Mouse (Mus musculus) Patski (cell line): ENCODE data around the gene E130208F15Rik. TPM values are rescaled to one million over a fixed set of nuclear protein-coding genes. Genes with fewer than 3 reads are reported as not detected.

ENCODE experiments used
- ATAC-seq: fragments of 100-300 bp; one replicate; pipeline ENCODE4 v1.8.0; 2021
- CTCF ChIA-PET: fragments of 350-600 bp; sonication (Branson Sonifier 250); formaldehyde crosslinking; loops from one replicate; lab custom pipeline; 2022; ENCODE audit warnings: inconsistent platforms; lab: Charles Lee
- POLR2A ChIA-PET: fragments of 350-600 bp; sonication (Branson Sonifier 250); formaldehyde crosslinking; loops from one replicate; lab custom pipeline; 2022; ENCODE audit warnings: antibody characterized with exemption, inconsistent platforms; lab: Charles Lee
- DNase-seq: peaks from one replicate; pipeline ENCODE4 v3.0.0-alpha.2; 2011; ENCODE audit warnings: low read depth, low spot score
- H3K27me3 ChIP-seq: fragments of 371-371 bp; one replicate; pipeline ENCODE4 v1.5.1; 2021
- CTCF ChIP-seq: fragments of 100-300 bp; IDR thresholded peaks from one replicate; pipeline ENCODE4 v1.5.1; 2021
- in situ Hi-C: fragments of 300-500 bp; cut with MboI; formaldehyde crosslinking; loops from 3 replicates; pipeline ENCODE4 v1.11.1; 2018; ENCODE audit warnings: low pct_unique_long_range_greater_than_20kb, mixed read lengths
- polyA plus RNA-seq: library from polyadenylated mRNA; unstranded; gene quantifications from one replicate; pipeline ENCODE4 v1.2.3, GENCODE M21; 2021

The E130208F15Rik gene
- polyA plus RNA-seq, 1 experiment from 2014 or later, result 3.3 TPM

- ATAC-seq (no peak), DNase-seq (no peak)
- CTCF ChIA-PET, result interaction anchor here (1.1 to 4.1 kb wide), 5 partner anchors 8 to 49 kb away, joined by 3 to 14 read pairs (median 6); no protein-coding TSS in a partner anchor
- no peak for TF ChIP-seq CTCF
- in situ Hi-C loops, result loop anchor here (10.0 kb wide), 1 partner anchor 102 kb away; no protein-coding TSS in a partner anchor
- no peaks in the 10 kb centered on the region for H3K27me3 ChIP-seq
- POLR2A ChIA-PET, result interaction anchor here (0.6 kb wide), 1 partner anchor 14 kb away, joined by 3 read pairs; no protein-coding TSS in a partner anchor
Measured at GRCm38 (mm10) chr7:30332622-30333259, 11.2 kb downstream of the E130208F15Rik start.

- ATAC-seq, result peak; percentile 9
- POLR2A ChIA-PET, result interaction anchor here (0.6 kb wide), 1 partner anchor 15 kb away, joined by 3 read pairs; no protein-coding TSS in a partner anchor
- in situ Hi-C loops, result loop anchor here (10.0 kb wide), 1 partner anchor 101 kb away; no protein-coding TSS in a partner anchor
Measured at GRCm38 (mm10) chr7:30333436-30333835, 11.9 kb downstream of the E130208F15Rik start.

GRCm38 (mm10) chr7:30334563-30334962, 13.0 kb downstream of the E130208F15Rik start:
- DNase-seq (no peak), ATAC-seq (no peak)
- H3K27me3 ChIP-seq, result peaks cover under 1% of the 10 kb centered on the region
- ChIA-PET POLR2A (no interaction called here), CTCF (interaction anchor here (1.2 to 4.1 kb wide), 5 partner anchors 10 to 38 kb away, joined by 3 to 14 read pairs (median 5); partner anchors contain the start of gene E130208F15Rik)
- no peak for TF ChIP-seq CTCF
- in situ Hi-C loops, result loop anchor here (10.0 kb wide), 1 partner anchor 100 kb away; no protein-coding TSS in a partner anchor

More at GRCm38 (mm10) chr7:30333436-30333835, 11.9 kb downstream of the E130208F15Rik start:
- no peaks in the 10 kb centered on the region for H3K27me3 ChIP-seq
- DNase-seq, result peak; percentile 83
- CTCF ChIA-PET, result interaction anchor here (1.0 to 4.1 kb wide), 7 partner anchors 9 to 157 kb away, joined by 3 to 14 read pairs (median 5); partner anchors contain the start of gene E130208F15Rik
- no peak for TF ChIP-seq CTCF

GRCm38 (mm10) chr7:30335688-30336087, 14.1 kb downstream of the E130208F15Rik start:
- DNase-seq (no peak), ATAC-seq (no peak)
- peaks cover 12% of the 10 kb centered on the region for H3K27me3 ChIP-seq
- ChIA-PET CTCF (interaction anchor here (0.9 to 4.1 kb wide), 21 partner anchors 9 to 190 kb away, joined by 3 to 14 read pairs (median 5); partner anchors contain the start of gene Sdhaf1), POLR2A (interaction anchor here (0.8 kb wide), 1 partner anchor 95 kb away, joined by 3 read pairs; no protein-coding TSS in a partner anchor)
- in situ Hi-C loops, result loop anchor here (10.0 kb wide), 1 partner anchor 99 kb away; no protein-coding TSS in a partner anchor
- no peak for TF ChIP-seq CTCF

- ChIA-PET POLR2A (interaction anchor here (0.6 kb wide), 1 partner anchor 130 kb away, joined by 3 read pairs; no protein-coding TSS in a partner anchor), CTCF (interaction anchor here (0.6 to 4.1 kb wide), 23 partner anchors 9 to 189 kb away, joined by 3 to 14 read pairs (median 4); partner anchors contain the start of gene Sdhaf1)
- peaks cover 19% of the 10 kb centered on the region for H3K27me3 ChIP-seq
- peak; percentile 96 for TF ChIP-seq CTCF
- in situ Hi-C loops, result loop anchor here (10.0 kb wide), 1 partner anchor 98 kb away; no protein-coding TSS in a partner anchor
- DNase-seq (no peak), ATAC-seq (no peak)
Measured at GRCm38 (mm10) chr7:30336384-30336783, 14.8 kb downstream of the E130208F15Rik start.

GRCm38 (mm10) chr7:30339432-30340109, 18.0 kb downstream of the E130208F15Rik start:
- in situ Hi-C loops, result loop anchor here (10.0 kb wide), 1 partner anchor 95 kb away; no protein-coding TSS in a partner anchor
- ChIA-PET POLR2A (no interaction called here), CTCF (no interaction called here)
- no peak for DNase-seq
- TF ChIP-seq CTCF, result no peak
- ATAC-seq, result no peak
- H3K27me3 ChIP-seq, result peaks cover 24% of the 10 kb centered on the region

- in situ Hi-C loops, result no loop called here
- DNase-seq (no peak), ATAC-seq (no peak)
- ChIA-PET CTCF (interaction anchor here (1.0 to 2.4 kb wide), 3 partner anchors 10 to 88 kb away, joined by 3 to 10 read pairs (median 3); partner anchors contain the start of gene Sdhaf1), POLR2A (no interaction called here)
- no peak for TF ChIP-seq CTCF
- peaks cover under 1% of the 10 kb centered on the region for H3K27me3 ChIP-seq
Measured at GRCm38 (mm10) chr7:30346635-30347379, 25.3 kb downstream of the E130208F15Rik start.

- no peaks in the 10 kb centered on the region for H3K27me3 ChIP-seq
- DNase-seq, result no peak
- TF ChIP-seq CTCF, result peak; percentile 99
- ChIA-PET POLR2A (no interaction called here), CTCF (interaction anchor here (1.1 to 2.9 kb wide), 4 partner anchors 12 to 83 kb away, joined by 4 to 13 read pairs (median 6); no protein-coding TSS in a partner anchor)
- ATAC-seq, result peak; percentile 67
- in situ Hi-C loops, result no loop called here
Measured at GRCm38 (mm10) chr7:30347828-30348227, 26.3 kb downstream of the E130208F15Rik start.

GRCm38 (mm10) chr7:30353279-30353822, 31.8 kb downstream of the E130208F15Rik start:
- CTCF ChIA-PET, result interaction anchor here (0.7 to 1.9 kb wide), 4 partner anchors 18 to 22 kb away, joined by 3 to 14 read pairs (median 4); no protein-coding TSS in a partner anchor

More at GRCm38 (mm10) chr7:30353279-30353822, 31.8 kb downstream of the E130208F15Rik start:
- no peak for DNase-seq
- no peak for ATAC-seq
- no peaks in the 10 kb centered on the region for H3K27me3 ChIP-seq
- no peak for TF ChIP-seq CTCF
- in situ Hi-C loops, result loop anchor here (5.0 kb wide), 1 partner anchor 74 kb away; no protein-coding TSS in a partner anchor
- POLR2A ChIA-PET, result interaction anchor here (0.6 kb wide), 1 partner anchor 7 kb away, joined by 4 read pairs; no protein-coding TSS in a partner anchor
